Mouse (Mus musculus): ENCODE measurements around the gene Ovol2.

DNA sequence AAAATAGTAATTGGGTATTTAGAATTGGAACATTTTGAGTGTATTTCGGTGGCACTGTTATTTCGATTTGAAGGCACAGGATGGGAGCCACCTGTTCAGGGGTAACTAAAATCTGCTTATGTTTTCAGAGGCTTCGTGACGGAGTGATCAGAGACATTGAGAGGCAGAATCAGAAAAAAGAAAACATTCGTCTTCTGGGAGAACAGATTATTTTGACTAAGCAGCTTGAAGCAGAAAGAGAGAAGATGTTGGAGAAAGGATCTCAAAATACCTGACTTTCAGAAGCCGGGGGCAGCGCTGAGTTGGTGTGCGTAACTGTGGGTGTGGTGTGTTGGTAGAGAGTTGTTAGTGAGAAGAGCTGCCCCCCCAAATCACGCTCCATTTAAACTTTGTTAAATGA is 41.1 kb upstream of the Ovol2 start:
- TF ChIP-seq CTCF (IDR thresholded peaks at IDR 0.05; ENCODE audit: extremely low read depth, insufficient read depth, low read length) (no peak), POLR2A (IDR thresholded peaks at IDR 0.05; ENCODE audit: extremely low read depth, insufficient read depth, low read length) (no peak)
